Mouse (Mus musculus) thymus, postnatal 4 days (tissue): ENCODE data around the gene Lsm11.

ENCODE experiments used
- DNase-seq: peaks from one replicate; pipeline ENCODE4 v3.0.0; 2021

The Lsm11 gene

DNA sequence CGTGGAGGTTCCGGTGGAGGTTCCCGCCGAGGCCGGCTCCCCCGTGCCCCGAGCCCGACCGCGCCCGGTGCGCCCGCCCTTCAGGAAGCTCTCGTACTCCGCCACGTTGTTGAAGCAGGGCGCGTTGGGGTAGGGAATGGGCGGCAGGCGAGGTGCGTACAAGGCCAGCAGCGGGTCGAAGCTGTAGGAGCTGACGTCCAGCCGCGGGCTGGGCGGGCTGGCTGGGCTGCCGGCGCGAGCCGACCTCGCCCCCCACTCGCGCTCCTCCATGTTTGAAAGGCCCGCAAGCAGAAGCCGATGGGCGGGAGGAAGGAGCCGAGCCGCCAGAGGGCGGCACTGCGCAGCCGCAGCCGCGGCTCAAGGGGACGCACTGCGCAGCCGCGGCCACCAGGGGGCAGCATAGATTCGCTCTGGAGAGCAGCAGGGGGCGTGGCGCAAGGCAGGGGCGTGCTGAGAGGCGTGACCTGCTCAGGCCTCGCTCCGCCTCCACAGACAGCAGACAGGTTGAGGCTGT lies at the start of gene Lsm11:
Lsm11 (minus strand) TSS at position 293 of the 514 bp plus-strand sequence.
- peak; percentile 100 for DNase-seq

DNA sequence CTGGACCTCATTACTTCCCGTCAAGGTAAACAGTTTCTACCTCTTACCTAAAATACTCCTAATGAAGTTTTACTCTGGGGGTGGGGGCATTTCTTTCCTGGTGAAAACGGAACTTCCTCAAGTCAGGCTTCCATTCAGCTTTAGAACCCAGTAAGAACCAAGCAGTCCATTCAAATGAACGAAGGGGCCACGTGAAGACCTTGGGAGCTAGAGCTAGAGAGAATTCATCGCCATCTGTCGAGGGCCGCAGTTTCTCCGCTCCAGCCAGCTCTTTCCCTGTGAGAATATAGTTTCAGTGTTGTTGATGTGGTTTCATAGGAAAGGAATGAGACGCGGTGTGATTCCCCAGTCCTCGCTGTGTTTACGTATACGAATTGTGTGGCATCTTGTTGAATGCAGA lies 47.4 kb upstream of the Lsm11 start:
- DNase-seq, result no peak

DNA sequence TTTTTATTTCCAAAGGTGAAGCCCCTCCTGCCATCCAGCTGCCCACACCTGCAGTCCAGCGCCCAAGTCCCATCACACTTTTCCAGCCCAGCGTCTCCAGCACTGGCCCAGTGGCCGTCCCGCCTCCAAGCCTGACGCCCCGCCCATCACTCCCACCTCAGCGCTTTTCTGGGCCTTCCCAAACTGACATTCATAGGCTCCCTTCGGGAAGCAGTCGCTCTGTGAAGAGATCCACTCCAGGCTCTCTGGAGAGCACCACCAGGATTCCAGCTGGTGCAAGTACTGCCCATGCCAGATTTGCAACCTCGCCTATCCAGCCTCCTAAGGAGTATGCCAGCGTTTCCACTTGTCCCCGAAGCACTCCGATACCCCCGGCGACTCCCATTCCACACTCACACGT lies 46.9 kb upstream of the Lsm11 start:
- peak; percentile 8 for DNase-seq

DNA sequence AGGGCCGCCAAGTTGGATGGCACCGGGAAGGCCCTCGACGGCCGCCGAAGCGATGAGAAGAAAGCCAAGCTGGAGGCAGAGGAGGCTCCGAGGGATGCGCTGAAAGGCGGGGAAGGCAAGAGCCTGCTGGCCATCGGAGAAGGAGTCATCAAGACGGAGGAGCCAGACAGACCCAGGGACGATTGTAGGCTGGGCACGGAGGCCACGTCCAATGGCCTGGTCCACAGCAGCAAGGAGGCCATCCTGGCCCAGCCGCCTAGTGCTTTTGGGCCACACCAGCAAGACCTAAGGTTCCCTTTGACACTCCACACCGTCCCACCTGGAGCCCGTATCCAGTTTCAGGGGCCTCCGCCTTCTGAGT lies 36.1 kb upstream of the Lsm11 start:
- DNase-seq, result no peak

DNA sequence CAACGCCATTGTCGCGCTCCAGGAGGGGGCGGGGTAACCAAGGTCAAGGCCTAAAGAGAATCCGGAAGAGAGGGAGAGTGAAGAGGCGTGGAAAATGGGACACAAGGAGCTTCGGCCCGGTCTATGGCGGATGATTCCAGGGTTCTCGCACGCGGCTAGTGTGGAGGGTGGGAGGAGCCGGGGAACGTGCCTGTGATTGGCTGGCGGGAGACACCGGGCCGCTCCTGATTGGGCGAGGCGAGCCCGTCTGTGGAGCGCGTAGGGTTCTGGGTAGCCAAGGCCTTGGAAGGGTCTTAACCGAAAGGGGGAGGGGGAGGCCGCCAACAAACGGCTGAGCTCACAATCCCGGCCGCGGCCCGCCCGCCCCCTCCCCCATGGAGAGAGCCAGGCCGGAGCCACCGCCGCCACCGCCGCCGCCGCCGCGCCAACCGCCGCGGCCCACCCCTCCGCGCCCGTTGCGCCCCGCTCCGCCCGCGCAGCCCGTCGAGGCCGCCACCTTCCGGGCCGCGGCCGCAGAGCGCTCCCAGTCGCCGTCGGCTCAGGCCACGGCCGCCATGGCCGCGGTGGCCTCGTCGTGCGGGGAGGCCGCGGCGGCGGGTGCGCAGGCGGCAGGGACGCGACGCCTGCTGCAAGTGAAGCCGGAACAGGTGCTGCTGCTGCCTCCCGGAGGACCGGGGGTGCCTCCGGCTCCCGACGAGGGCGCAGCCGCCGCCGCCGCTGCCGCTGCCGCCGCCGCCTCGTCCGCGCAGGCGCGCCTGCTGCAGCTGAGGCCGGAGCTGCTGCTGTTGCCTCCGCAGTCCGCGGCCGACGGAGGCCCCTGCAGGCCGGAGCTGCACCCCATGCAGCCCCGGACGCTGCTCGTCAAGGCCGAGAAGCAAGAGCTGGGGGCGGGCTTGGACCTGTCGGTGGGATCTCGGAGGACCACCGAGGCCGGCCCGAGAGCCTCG lies 35.5 kb upstream of the Lsm11 start, which contains the start of gene Sox30:
Sox30 (plus strand) TSS at position 365 of the 947 bp plus-strand sequence.
- DNase-seq, result peak; percentile 75

DNA sequence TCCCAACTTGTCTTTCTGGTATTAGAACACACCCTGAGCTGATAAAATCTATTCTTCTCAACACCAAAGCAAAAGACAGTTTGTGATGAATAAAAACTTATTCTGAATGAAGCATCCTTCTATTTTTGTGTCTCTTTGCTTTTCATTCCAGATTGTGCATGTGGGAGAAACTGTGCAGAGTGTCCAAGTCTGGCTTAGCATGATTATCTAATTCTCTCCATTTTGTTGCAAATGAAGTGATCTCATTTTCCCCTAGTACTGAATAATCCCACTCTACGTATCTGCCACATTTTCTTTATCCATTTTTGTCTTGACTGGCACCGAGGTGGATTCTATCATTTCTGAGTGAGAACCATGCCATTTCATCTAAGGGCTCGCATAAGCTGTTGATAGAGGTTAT lies 31.3 kb upstream of the Lsm11 start:
- DNase-seq, result no peak

- no peak for DNase-seq
These were observed 29.7 kb upstream of the Lsm11 start for GRCm38 (mm10) chr11:45974466-45974865.

GRCm38 (mm10) chr11:45973635-45974034 lies 28.9 kb upstream of the Lsm11 start:
- no peak for DNase-seq

GRCm38 (mm10) chr11:45968466-45968865 lies 23.7 kb upstream of the Lsm11 start:
- DNase-seq, result no peak

GRCm38 (mm10) chr11:45966896-45967295 lies 22.2 kb upstream of the Lsm11 start:
- DNase-seq, result no peak

DNA sequence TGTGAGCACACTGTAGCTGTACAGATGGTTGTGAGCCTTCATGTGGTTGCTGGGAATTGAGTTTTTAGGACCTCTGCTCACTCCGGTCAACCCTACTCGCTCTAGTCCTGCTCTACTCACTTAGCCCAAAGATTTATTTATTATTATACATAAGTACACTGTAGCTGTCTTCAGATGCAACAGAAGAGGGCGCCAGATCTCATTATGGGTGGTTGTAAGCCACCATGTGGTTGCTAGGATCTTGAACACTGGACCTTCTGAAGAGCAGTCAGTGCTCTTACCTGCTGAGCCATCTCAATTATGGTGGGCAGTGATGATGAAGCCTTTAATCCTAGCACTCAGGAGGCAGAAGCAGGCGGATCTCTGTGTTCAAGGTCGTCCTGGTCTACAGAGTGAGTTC lies 15.3 kb upstream of the Lsm11 start:
- DNase-seq, result peak; percentile 48

DNA sequence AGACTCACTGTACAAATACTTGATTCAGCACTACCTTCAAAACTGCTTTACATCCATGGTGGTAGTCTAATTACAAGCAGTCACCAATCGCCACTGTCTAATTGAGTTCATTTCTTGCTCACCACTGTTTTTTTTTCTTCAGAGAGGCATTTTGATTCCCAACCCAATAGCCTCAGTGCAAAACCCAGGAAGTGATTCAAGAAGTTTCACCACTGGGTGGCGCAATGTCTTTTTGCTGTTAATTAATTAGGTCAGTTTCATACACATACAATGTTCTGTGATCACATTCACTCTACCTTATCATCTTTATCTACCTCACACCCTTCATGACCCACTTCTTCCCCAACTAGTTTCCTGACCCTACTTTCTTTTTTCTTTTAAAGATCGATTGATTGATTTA lies 14.9 kb upstream of the Lsm11 start:
- peak; percentile 60 for DNase-seq

GRCm38 (mm10) chr11:45955127-45955627 lies 10.4 kb upstream of the Lsm11 start, which contains the start of gene Thg1l:
TSS of gene Thg1l (minus strand) at chr11:45955494.
- peak; percentile 91 for DNase-seq

- no peak for DNase-seq
These were observed 2.8 kb upstream of the Lsm11 start for GRCm38 (mm10) chr11:45947491-45947890.

GRCm38 (mm10) chr11:45946796-45947195 lies 2.1 kb upstream of the Lsm11 start:
- no peak for DNase-seq

- DNase-seq, result peak; percentile 57
These were observed 668 bp downstream of the Lsm11 start for GRCm38 (mm10) chr11:45943891-45944642.

DNA sequence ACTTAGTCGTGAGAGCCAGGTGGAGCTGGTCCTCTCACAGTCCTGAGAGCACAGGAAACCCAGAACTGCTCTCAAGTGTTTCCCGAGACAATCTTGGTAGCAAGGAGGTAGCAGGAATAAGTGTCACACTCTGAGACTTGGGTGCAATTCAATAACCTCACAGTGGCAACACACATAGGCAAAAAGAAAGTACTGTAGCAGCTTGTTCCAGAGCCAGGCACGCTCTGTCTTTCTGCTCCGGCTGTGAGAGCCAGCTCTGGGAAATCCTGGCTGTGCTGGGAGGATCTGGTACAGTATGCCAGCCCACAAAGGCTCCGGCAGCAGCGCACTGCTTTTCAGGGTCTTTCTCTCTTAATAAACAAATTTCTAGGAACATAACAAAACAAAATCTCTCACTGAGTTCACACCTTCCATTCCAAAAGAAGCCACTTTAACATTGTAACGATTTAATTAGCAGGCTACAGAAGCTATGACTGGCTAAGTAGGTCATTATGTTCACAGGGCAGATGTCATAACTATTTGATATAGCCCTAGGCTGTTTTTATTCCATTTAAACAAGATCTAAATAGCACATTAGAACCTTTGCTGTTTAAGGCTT lies 1.5 kb downstream of the Lsm11 start:
- DNase-seq, result no peak

DNA sequence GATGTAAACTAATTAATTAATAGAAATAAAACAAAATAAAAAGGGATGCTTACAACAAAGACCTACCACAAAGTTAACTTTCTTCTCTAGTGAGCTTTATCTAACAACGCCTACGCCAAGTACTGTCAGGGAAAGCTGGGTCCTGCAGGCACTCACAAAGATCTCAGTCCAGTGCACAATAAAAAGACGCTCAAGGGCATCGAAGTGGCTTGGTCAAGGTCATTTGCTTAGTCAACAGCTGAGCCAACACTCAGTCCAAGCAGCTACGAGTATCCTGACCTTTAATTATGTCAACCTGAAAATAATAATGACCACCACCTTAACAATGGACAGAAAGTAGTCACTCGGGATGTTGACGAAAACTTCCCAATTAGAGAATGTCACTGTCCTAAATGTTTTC lies 2.5 kb downstream of the Lsm11 start:
- no peak for DNase-seq

- DNase-seq, result no peak
These were observed 5.8 kb downstream of the Lsm11 start for GRCm38 (mm10) chr11:45938917-45939316.

DNA sequence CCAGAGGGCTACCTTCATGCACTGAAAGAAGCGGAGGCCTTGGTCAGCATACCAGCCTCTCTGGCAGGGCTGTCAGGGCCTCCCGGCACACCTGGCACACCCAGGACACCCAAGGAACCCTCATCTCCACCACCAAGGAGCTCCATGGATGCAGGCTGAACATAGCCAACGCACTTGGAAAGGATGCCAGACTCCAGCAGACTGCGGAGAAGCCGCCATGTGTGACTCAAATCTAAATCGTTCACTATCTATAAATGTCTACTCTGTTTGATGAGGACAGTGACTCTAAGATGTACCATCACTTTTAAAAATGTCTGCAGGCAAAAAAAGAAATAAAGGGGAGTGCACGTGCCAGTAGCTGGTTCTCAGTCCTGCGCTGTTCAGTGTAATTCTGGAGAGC lies 7.3 kb downstream of the Lsm11 start:
- DNase-seq, result no peak

GRCm38 (mm10) chr11:45932771-45933170 lies 12.0 kb downstream of the Lsm11 start:
- DNase-seq, result no peak

DNA sequence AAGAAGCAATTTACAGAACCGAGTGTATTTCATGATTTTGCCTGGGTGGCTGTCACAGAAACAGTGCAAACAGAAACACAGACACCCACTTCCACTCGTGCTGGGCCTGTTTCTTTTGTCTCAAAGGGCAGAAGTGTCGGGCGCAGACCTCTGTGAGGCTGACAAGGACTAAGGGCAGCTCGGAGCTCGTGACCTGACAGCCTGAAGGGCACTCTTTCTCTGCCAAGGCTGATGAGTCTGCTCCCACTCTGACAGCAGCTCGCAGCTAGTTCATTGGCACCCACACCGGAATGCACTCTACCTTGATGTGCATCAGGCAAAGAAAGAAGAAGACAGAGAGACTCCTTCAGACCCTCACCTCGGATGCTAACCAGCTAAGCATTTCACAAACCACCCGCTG lies 15.2 kb downstream of the Lsm11 start:
- DNase-seq, result no peak

DNA sequence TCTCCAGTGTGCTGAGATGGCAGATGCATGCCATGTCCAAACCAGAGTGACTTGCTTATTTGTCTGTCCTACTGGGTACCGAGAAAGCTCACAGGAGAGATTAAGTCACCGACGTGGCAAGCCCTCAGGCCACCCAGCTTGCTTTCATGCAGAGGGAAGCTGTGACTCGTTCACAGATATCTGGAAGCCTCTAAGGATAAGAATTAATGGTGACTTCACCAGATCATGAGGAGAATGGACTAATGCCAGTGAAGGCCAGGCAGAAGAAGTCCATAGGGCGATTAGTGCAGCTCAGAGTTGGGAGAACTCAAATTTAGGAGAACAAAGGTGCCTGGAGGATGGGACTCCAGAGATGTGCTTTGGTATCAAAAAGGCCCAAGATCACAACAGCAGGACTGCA lies 17.3 kb downstream of the Lsm11 start:
- no peak for DNase-seq
